Mouse (Mus musculus): ENCODE measurements around the gene BC028528. TPM values are rescaled to one million over a fixed set of nuclear protein-coding genes. Genes with fewer than 3 reads are reported as not detected.
A peak's percentile ranks its signal among the peaks of the same experiment; 100 is the strongest.

Gene BC028528
- 26.1 and 26.3 TPM in 2 replicates for polyA plus RNA-seq (2016; fragmentation: Nextera tagmentation; extraction: Ambion mirVana)

DNA sequence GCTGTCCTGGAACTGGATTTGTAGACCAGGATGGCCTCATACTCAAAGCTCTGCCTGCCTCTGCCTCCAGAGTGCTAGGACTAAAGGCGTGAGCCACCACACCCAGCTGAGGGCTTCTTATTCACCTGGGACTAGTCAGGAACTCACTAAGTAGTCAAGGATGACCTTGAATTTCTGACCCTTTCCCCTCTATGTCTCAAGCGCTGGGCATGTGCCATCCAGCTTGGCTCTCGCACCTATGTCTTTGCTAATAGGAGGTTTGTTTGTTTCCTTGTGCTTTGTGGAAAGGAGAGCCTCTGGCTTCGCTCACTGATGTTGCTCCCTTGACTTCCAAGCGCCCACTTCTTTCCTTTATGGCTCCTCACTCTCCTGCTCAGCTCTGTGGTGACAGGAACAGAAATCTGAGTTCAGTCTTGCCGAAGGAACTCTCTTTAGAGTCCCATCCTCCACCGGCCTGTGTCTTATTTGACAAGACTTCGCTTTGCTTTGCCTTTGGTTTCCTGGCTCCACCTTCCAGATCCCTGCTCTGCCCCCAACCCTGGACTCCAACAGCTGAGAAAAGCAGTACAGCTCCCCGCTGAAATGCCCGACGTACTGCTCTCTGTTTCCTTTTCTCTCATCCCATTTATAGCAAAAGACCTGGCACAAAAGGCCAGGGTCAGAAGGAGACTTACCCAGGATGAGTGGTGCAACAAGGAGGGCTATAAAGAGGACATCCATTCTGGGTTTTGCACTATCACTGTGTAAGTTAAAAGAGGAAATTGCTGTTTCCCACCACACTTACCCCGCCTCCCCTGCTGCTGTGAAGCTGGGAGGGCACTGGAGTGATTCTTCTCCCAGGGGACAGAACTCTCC, at the start of gene BC028528:
Gene BC028528, minus strand, starts transcription at position 795 of the 855 bp plus-strand sequence.
- WGBS, result 16% methylated on average over 12 of the region's 12 CpGs
- ATAC-seq (ENCODE audit: insufficient number of reproducible peaks, low FRiP score), result 0 out of 2 replicates have a peak, but pooled peaks have one; percentile 44
- peaks cover 20% of the 10 kb centered on the region for H3K36me3 ChIP-seq

GRCm38 (mm10) chr3:95938835-95939234, 47.0 kb upstream of the BC028528 start:
- H3K27me3 ChIP-seq (replicated peaks), result no peaks in the 10 kb centered on the region
- 91% methylated on average over 15 of the region's 15 CpGs for WGBS
- peaks cover 92% of the 10 kb centered on the region for H3K36me3 ChIP-seq
- H3K9ac ChIP-seq, result no peak overlapping the region
- ATAC-seq (ENCODE audit: insufficient number of reproducible peaks, low FRiP score), result no peak
- no peaks in the 10 kb centered on the region for H3K4me1 ChIP-seq (replicated peaks)
- H3K4me2 ChIP-seq, result no peak overlapping the region
- no peak overlapping the region for H3K4me3 ChIP-seq
- H3K27ac ChIP-seq (ENCODE audit: poor library complexity, severe bottlenecking), result no peak overlapping the region
- no peaks in the 10 kb centered on the region for H3K9me3 ChIP-seq (replicated peaks)

More for the DNA sequence above, at the start of gene BC028528:
- H3K4me2 ChIP-seq, result peak within 1 kb of the TSS; percentile 68
- no peaks in the 10 kb centered on the region for H3K27me3 ChIP-seq (replicated peaks)
- H3K9me3 ChIP-seq (replicated peaks), result no peaks in the 10 kb centered on the region
- H3K9ac ChIP-seq, result peak within 1 kb of the TSS; percentile 63
- H3K27ac ChIP-seq (ENCODE audit: poor library complexity, severe bottlenecking), result peak within 1 kb of the TSS; percentile 90
- peaks cover 36% of the 10 kb centered on the region for H3K4me1 ChIP-seq (replicated peaks)
- peak within 1 kb of the TSS; percentile 38 for H3K4me3 ChIP-seq

GRCm38 (mm10) chr3:95938217-95938616, 46.4 kb upstream of the BC028528 start:
- Histone ChIP-seq H3K27me3 (replicated peaks) (no peaks in the 10 kb centered on the region), H3K9me3 (replicated peaks) (no peaks in the 10 kb centered on the region), H3K4me1 (replicated peaks) (no peaks in the 10 kb centered on the region), H3K4me2 (no peak overlapping the region), H3K36me3 (peaks cover 93% of the 10 kb centered on the region), H3K9ac (no peak overlapping the region), H3K27ac (ENCODE audit: poor library complexity, severe bottlenecking) (no peak overlapping the region), H3K4me3 (no peak overlapping the region)
- 94% methylated on average over 8 of the region's 8 CpGs for WGBS
- ATAC-seq (ENCODE audit: insufficient number of reproducible peaks, low FRiP score), result no peak

- Histone ChIP-seq H3K4me2 (no peak overlapping the region), H3K9ac (no peak overlapping the region), H3K27me3 (replicated peaks) (no peaks in the 10 kb centered on the region), H3K4me3 (no peak overlapping the region), H3K27ac (ENCODE audit: poor library complexity, severe bottlenecking) (no peak overlapping the region), H3K9me3 (replicated peaks) (no peaks in the 10 kb centered on the region), H3K4me1 (replicated peaks) (peaks cover 19% of the 10 kb centered on the region), H3K36me3 (peaks cover 58% of the 10 kb centered on the region)
- WGBS, result 82% methylated on average over 1 of the region's 1 CpGs
- ATAC-seq (ENCODE audit: insufficient number of reproducible peaks, low FRiP score), result no peak
Measured at GRCm38 (mm10) chr3:95934448-95934847, 42.6 kb upstream of the BC028528 start.

DNA sequence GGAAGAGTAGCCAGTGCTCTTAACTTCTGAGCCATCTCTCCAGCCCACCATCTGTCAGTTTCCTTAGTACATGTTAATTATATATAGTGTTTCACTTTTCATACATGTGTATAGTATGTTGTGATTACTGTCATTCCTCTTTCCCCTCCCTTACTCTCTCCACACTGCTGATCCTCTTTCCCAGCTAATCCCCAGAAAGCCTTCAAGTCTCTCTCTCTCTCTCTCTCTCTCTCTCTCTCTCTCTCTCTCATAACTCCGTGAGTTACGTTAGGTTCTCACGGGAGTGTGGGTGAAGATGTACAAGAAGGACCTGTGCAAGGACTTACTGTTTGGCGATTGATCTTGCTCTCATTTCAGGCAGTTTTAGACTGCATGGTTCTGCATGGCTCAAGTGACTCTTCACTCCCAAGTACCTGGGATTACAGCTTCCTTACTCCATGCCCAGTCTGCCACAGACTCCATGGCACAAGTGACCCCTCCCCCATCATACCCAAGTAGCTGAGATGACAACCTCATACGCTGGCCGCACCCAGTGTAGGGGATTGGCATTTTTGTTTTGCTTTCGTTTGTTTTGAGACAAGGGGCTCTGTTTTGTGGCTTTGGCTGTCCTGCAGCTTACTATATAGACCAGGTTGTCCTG, 41.4 kb upstream of the BC028528 start:
- Histone ChIP-seq H3K4me1 (replicated peaks) (peaks cover 21% of the 10 kb centered on the region), H3K36me3 (peaks cover 45% of the 10 kb centered on the region), H3K4me2 (no peak overlapping the region), H3K9ac (no peak overlapping the region), H3K27ac (ENCODE audit: poor library complexity, severe bottlenecking) (no peak overlapping the region), H3K4me3 (no peak overlapping the region), H3K27me3 (replicated peaks) (no peaks in the 10 kb centered on the region), H3K9me3 (replicated peaks) (no peaks in the 10 kb centered on the region)
- WGBS, result 92% methylated on average over 7 of the region's 7 CpGs
- no peak for ATAC-seq (ENCODE audit: insufficient number of reproducible peaks, low FRiP score)

- no peak for ATAC-seq (ENCODE audit: insufficient number of reproducible peaks, low FRiP score)
- Histone ChIP-seq H3K36me3 (peaks cover 39% of the 10 kb centered on the region), H3K9me3 (replicated peaks) (no peaks in the 10 kb centered on the region), H3K4me2 (no peak overlapping the region), H3K27me3 (replicated peaks) (no peaks in the 10 kb centered on the region), H3K27ac (ENCODE audit: poor library complexity, severe bottlenecking) (no peak overlapping the region), H3K4me3 (no peak overlapping the region), H3K4me1 (replicated peaks) (peaks cover 25% of the 10 kb centered on the region), H3K9ac (no peak overlapping the region)
- 90% methylated on average over 7 of the region's 7 CpGs for WGBS
Measured at GRCm38 (mm10) chr3:95932566-95932965, 40.8 kb upstream of the BC028528 start.

- no peaks in the 10 kb centered on the region for H3K27me3 ChIP-seq (replicated peaks)
- no peak overlapping the region for H3K4me3 ChIP-seq
- H3K27ac ChIP-seq (ENCODE audit: poor library complexity, severe bottlenecking), result no peak overlapping the region
- H3K9ac ChIP-seq, result no peak overlapping the region
- peaks cover 25% of the 10 kb centered on the region for H3K4me1 ChIP-seq (replicated peaks)
- H3K36me3 ChIP-seq, result peaks cover 35% of the 10 kb centered on the region
- no peaks in the 10 kb centered on the region for H3K9me3 ChIP-seq (replicated peaks)
- H3K4me2 ChIP-seq, result no peak overlapping the region
- WGBS, result 74% methylated on average over 1 of the region's 1 CpGs
- ATAC-seq (ENCODE audit: insufficient number of reproducible peaks, low FRiP score), result no peak
Measured at GRCm38 (mm10) chr3:95932157-95932556, 40.4 kb upstream of the BC028528 start.

DNA sequence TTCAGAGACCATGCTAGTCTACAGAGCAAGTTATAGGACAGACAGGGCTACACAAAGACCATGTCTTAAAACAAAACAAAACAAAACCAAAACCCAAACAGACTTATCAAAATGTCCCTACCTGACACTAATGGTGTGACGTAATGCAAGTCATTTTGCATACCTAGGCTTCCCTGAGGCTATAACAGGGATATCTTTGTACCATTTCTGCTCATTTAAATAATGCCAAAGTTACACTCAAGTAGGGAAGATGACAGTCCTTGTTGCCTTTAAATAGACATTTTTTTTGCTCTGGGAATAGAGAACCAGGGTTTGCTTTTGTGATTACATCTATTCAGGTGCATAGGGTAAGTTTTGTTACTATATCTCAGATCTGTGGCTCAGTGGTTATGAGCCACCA, 39.7 kb upstream of the BC028528 start:
- Histone ChIP-seq H3K4me1 (replicated peaks) (peaks cover 25% of the 10 kb centered on the region), H3K27me3 (replicated peaks) (no peaks in the 10 kb centered on the region), H3K4me3 (peak overlapping the region; percentile 88), H3K9ac (no peak overlapping the region), H3K4me2 (no peak overlapping the region), H3K36me3 (peaks cover 28% of the 10 kb centered on the region), H3K27ac (ENCODE audit: poor library complexity, severe bottlenecking) (no peak overlapping the region), H3K9me3 (replicated peaks) (no peaks in the 10 kb centered on the region)
- ATAC-seq (ENCODE audit: insufficient number of reproducible peaks, low FRiP score), result no peak
- WGBS, result 90% methylated on average over 1 of the region's 1 CpGs

- Histone ChIP-seq H3K9me3 (replicated peaks) (no peaks in the 10 kb centered on the region), H3K4me3 (peak overlapping the region; percentile 88), H3K27ac (ENCODE audit: poor library complexity, severe bottlenecking) (peak overlapping the region; percentile 88), H3K36me3 (peaks cover 24% of the 10 kb centered on the region), H3K9ac (peak overlapping the region; percentile 97), H3K27me3 (replicated peaks) (no peaks in the 10 kb centered on the region), H3K4me2 (peak overlapping the region; percentile 76), H3K4me1 (replicated peaks) (peaks cover 25% of the 10 kb centered on the region)
- no peak for ATAC-seq (ENCODE audit: insufficient number of reproducible peaks, low FRiP score)
- 2% methylated on average over 5 of the region's 5 CpGs for WGBS
Measured at GRCm38 (mm10) chr3:95930471-95930789, 38.6 kb upstream of the BC028528 start.

- Histone ChIP-seq H3K9me3 (replicated peaks) (no peaks in the 10 kb centered on the region), H3K27ac (ENCODE audit: poor library complexity, severe bottlenecking) (peak overlapping the region; percentile 88), H3K4me3 (peak overlapping the region; percentile 88), H3K36me3 (peaks cover 18% of the 10 kb centered on the region), H3K9ac (peak overlapping the region; percentile 97), H3K4me1 (replicated peaks) (peaks cover 25% of the 10 kb centered on the region), H3K27me3 (replicated peaks) (no peaks in the 10 kb centered on the region), H3K4me2 (peak overlapping the region; percentile 76)
- ATAC-seq (ENCODE audit: insufficient number of reproducible peaks, low FRiP score), result 0 out of 2 replicates have a peak, but pooled peaks have one; percentile 15
- under 1% methylated on average over 105 of the region's 105 CpGs for WGBS
Measured at GRCm38 (mm10) chr3:95929581-95930470, 38.0 kb upstream of the BC028528 start.
